Mouse (Mus musculus): ENCODE results near the gene Hdac7. TPM values are rescaled to one million over a fixed set of nuclear protein-coding genes. Genes with fewer than 3 reads are reported as not detected.

The Hdac7 gene
- polyA plus RNA-seq, 1 experiment, result 37.8 TPM

GRCm38 (mm10) chr15:97823479-97823878 lies 20.8 kb downstream of the Hdac7 start:
- H3K27ac ChIP-seq (ENCODE audit: control insufficient read depth, insufficient read depth, low read depth, low read length, poor library complexity), result no peak overlapping the region
- H3K4me1 ChIP-seq (ENCODE audit: control insufficient read depth, insufficient read depth, low read length), result peaks cover 23% of the 10 kb centered on the region
- 73% methylated on average over 12 of the region's 12 CpGs for WGBS
- H3K4me3 ChIP-seq (replicated peaks; ENCODE audit: control insufficient read depth, low read depth, low read length), result no peak overlapping the region
- no peak for TF ChIP-seq CTCF (IDR thresholded peaks at IDR 0.05; ENCODE audit: control insufficient read depth, insufficient read depth, low read length)
- no peak for TF ChIP-seq POLR2A (IDR thresholded peaks at IDR 0.05; ENCODE audit: borderline replicate concordance, control insufficient read depth, low read depth, low read length)

GRCm38 (mm10) chr15:97822545-97823228 lies 21.6 kb downstream of the Hdac7 start:
- Histone ChIP-seq H3K27ac (ENCODE audit: control insufficient read depth, insufficient read depth, low read depth, low read length, poor library complexity) (no peak overlapping the region; the same call in 1 of the 2 replicates), H3K4me1 (ENCODE audit: control insufficient read depth, insufficient read depth, low read length) (peaks cover 20% of the 10 kb centered on the region), H3K4me3 (replicated peaks; ENCODE audit: control insufficient read depth, low read depth, low read length) (no peak overlapping the region)
- TF ChIP-seq CTCF (IDR thresholded peaks at IDR 0.05; ENCODE audit: control insufficient read depth, insufficient read depth, low read length) (no peak), POLR2A (IDR thresholded peaks at IDR 0.05; ENCODE audit: borderline replicate concordance, control insufficient read depth, low read depth, low read length) (no peak)
- WGBS, result 18% methylated on average over 12 of the region's 12 CpGs

GRCm38 (mm10) chr15:97821983-97822363 lies 22.3 kb downstream of the Hdac7 start:
- peaks cover 20% of the 10 kb centered on the region for H3K4me1 ChIP-seq (ENCODE audit: control insufficient read depth, insufficient read depth, low read length)
- no peak overlapping the region for H3K4me3 ChIP-seq (replicated peaks; ENCODE audit: control insufficient read depth, low read depth, low read length)
- WGBS, result 14% methylated on average over 6 of the region's 6 CpGs
- no peak for TF ChIP-seq POLR2A (IDR thresholded peaks at IDR 0.05; ENCODE audit: borderline replicate concordance, control insufficient read depth, low read depth, low read length)
- no peak for TF ChIP-seq CTCF (IDR thresholded peaks at IDR 0.05; ENCODE audit: control insufficient read depth, insufficient read depth, low read length)
- peak overlapping the region; percentile 90 for H3K27ac ChIP-seq (ENCODE audit: control insufficient read depth, insufficient read depth, low read depth, low read length, poor library complexity)

- Histone ChIP-seq H3K4me3 (replicated peaks; ENCODE audit: control insufficient read depth, low read depth, low read length) (no peak overlapping the region), H3K27ac (ENCODE audit: control insufficient read depth, insufficient read depth, low read depth, low read length, poor library complexity) (peak overlapping the region; percentile 90), H3K4me1 (ENCODE audit: control insufficient read depth, insufficient read depth, low read length) (peaks cover 20% of the 10 kb centered on the region)
- TF ChIP-seq POLR2A (IDR thresholded peaks at IDR 0.05; ENCODE audit: borderline replicate concordance, control insufficient read depth, low read depth, low read length), result no peak
- no peak for TF ChIP-seq CTCF (IDR thresholded peaks at IDR 0.05; ENCODE audit: control insufficient read depth, insufficient read depth, low read length)
- 11% methylated on average over 10 of the region's 10 CpGs for WGBS
Measured at GRCm38 (mm10) chr15:97821321-97821982, 22.9 kb downstream of the Hdac7 start.

- Histone ChIP-seq H3K4me1 (ENCODE audit: control insufficient read depth, insufficient read depth, low read length) (peaks cover 20% of the 10 kb centered on the region), H3K4me3 (replicated peaks; ENCODE audit: control insufficient read depth, low read depth, low read length) (no peak overlapping the region), H3K27ac (ENCODE audit: control insufficient read depth, insufficient read depth, low read depth, low read length, poor library complexity) (no peak overlapping the region)
- WGBS, result 76% methylated on average over 9 of the region's 9 CpGs
- TF ChIP-seq CTCF (IDR thresholded peaks at IDR 0.05; ENCODE audit: control insufficient read depth, insufficient read depth, low read length), result no peak
- no peak for TF ChIP-seq POLR2A (IDR thresholded peaks at IDR 0.05; ENCODE audit: borderline replicate concordance, control insufficient read depth, low read depth, low read length)
Measured at GRCm38 (mm10) chr15:97819937-97820336, 24.4 kb downstream of the Hdac7 start.

GRCm38 (mm10) chr15:97816199-97816994 lies 27.9 kb downstream of the Hdac7 start:
- 29% methylated on average over 17 of the region's 17 CpGs for whole genome bisulfite sequencing
- Histone ChIP-seq H3K4me3 (replicated peaks; ENCODE audit: control insufficient read depth, low read depth, low read length) (no peak overlapping the region), H3K4me1 (ENCODE audit: control insufficient read depth, insufficient read depth, low read length) (peaks cover 5% of the 10 kb centered on the region), H3K27ac (ENCODE audit: control insufficient read depth, insufficient read depth, low read depth, low read length, poor library complexity) (no peak overlapping the region)
- TF ChIP-seq CTCF (IDR thresholded peaks at IDR 0.05; ENCODE audit: control insufficient read depth, insufficient read depth, low read length) (no peak), POLR2A (IDR thresholded peaks at IDR 0.05; ENCODE audit: borderline replicate concordance, control insufficient read depth, low read depth, low read length) (no peak)

GRCm38 (mm10) chr15:97815254-97815653 lies 29.0 kb downstream of the Hdac7 start:
- Histone ChIP-seq H3K4me3 (replicated peaks; ENCODE audit: control insufficient read depth, low read depth, low read length) (no peak overlapping the region), H3K4me1 (ENCODE audit: control insufficient read depth, insufficient read depth, low read length) (no peaks in the 10 kb centered on the region; the same call in 1 of the 2 replicates), H3K27ac (ENCODE audit: control insufficient read depth, insufficient read depth, low read depth, low read length, poor library complexity) (no peak overlapping the region)
- WGBS, result 93% methylated on average over 4 of the region's 4 CpGs
- TF ChIP-seq POLR2A (IDR thresholded peaks at IDR 0.05; ENCODE audit: borderline replicate concordance, control insufficient read depth, low read depth, low read length) (no peak), CTCF (IDR thresholded peaks at IDR 0.05; ENCODE audit: control insufficient read depth, insufficient read depth, low read length) (no peak)

GRCm38 (mm10) chr15:97814703-97815102 lies 29.6 kb downstream of the Hdac7 start:
- TF ChIP-seq POLR2A (IDR thresholded peaks at IDR 0.05; ENCODE audit: borderline replicate concordance, control insufficient read depth, low read depth, low read length) (no peak), CTCF (IDR thresholded peaks at IDR 0.05; ENCODE audit: control insufficient read depth, insufficient read depth, low read length) (no peak)
- 64% methylated on average over 5 of the region's 5 CpGs for WGBS
- Histone ChIP-seq H3K4me1 (ENCODE audit: control insufficient read depth, insufficient read depth, low read length) (no peaks in the 10 kb centered on the region; the same call in 1 of the 2 replicates), H3K27ac (ENCODE audit: control insufficient read depth, insufficient read depth, low read depth, low read length, poor library complexity) (no peak overlapping the region; the same call in 1 of the 2 replicates), H3K4me3 (replicated peaks; ENCODE audit: control insufficient read depth, low read depth, low read length) (no peak overlapping the region)
